Mouse (Mus musculus) testis, adult 2 months (tissue): ENCODE measurements around the gene Cant1.
A peak's percentile ranks its signal among the peaks of the same experiment; 100 is the strongest.

Experiments used
- CTCF ChIP-seq: fragments of 200-500 bp; IDR thresholded peaks from 2 replicates; pipeline ENCODE4 v1.5.1; 2012; ENCODE audit warnings: low read depth, mild to moderate bottlenecking, inconsistent platforms, low read length, moderate library complexity; ENCODE audit not compliant: control insufficient read depth, insufficient read depth, insufficient replicate concordance
- POLR2A ChIP-seq: fragments of 200-500 bp; IDR thresholded peaks from 2 replicates; pipeline ENCODE4 v1.6.1; 2012; ENCODE audit warnings: low read depth, mild to moderate bottlenecking, inconsistent platforms, low read length, moderate library complexity; ENCODE audit not compliant: control insufficient read depth

- no peak for TF ChIP-seq CTCF
- peak; percentile 82 for TF ChIP-seq POLR2A
These were observed at the start of gene Cant1 for GRCm38 (mm10) chr11:118418834-118419504.
